Mouse (Mus musculus) urinary bladder, adult 2 months (tissue): ENCODE measurements around the gene Grid1. TPM values are rescaled to one million over a fixed set of nuclear protein-coding genes. Genes with fewer than 3 reads are reported as not detected.

ENCODE experiments used
- DNase-seq: peaks from one replicate; pipeline ENCODE4 v3.0.0; 2022; ENCODE audit warnings: low spot score
- polyA plus RNA-seq: library from polyadenylated mRNA; depleted of rRNA; stranded (reverse); fragments of >200 nt; gene quantifications from 2 replicates; pipeline ENCODE4 v1.2.3, GENCODE M21; 2012; rRNA removed

Grid1 gene
- polyA plus RNA-seq, 1 experiment: 0.07 TPM

DNA sequence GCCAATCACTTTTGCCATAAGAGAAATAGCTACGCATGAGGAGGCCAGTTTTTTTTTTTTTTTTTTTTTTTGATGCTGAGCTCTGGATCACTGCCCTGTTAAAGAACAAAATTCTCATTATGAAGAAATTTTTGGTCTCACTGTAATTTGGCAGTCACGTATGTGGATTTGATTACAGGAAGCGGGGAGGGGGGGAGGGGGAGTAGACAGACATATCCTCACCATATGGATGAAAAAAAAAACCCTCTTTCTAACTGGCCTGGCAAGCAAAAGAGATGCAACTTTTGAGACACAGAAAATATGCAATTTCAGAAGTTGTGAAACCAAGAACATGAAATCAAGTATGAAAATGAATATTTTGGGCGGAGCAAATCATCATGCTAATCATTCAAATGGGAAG is 573.7 kb downstream of the Grid1 start:
- no peak for DNase-seq

DNA sequence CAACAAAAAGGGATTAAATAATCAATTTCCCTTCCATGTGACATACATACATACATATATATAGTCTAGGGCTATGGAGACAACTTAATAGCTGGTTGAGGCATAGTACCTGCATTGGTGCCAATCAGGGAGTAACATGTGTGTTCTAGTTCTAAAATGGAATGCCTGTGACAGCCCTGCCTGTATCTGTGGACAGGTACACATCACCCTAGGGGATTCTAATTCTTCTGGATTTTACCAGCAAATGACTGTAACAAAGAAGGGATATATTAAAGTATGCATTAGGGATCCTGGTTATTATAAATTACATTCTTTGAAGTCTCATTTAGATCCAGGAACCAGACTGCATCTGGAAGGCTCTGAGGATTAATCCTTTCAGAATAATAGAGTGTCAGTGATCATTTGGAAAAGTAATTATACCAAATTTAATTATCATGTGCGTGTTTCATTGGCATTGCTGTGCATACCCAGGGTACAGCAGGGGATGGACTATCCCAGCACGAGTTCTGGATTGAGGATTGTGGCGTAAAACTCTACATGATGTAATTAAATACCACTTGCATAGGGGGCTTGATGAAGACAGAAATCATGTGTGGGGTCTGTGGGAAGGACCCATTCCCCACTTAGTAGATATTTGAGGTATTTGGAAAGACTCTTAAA is 584.5 kb downstream of the Grid1 start:
- DNase-seq: no peak

- no peak for DNase-seq
Observed at GRCm38 (mm10) chr14:35430259-35430658, 610.4 kb downstream of the Grid1 start.

DNA sequence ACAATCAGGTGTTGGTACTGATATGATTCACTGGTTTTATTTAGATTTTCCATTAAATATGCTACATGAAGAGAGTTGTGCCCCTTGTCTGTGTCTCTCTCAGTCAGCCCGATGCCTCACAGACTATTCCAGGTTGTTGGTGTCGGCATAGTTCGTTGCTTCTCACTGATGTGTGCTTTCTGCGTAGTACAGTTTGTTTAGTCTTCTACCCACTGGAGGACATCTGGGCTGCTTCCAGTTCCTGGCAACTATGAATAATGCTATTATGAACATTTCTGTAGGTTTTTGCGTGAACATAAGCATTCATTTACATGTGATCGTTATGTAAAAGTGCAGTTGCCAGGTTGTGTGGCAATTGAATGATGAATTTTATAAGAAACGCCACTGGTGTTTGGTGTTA is 633.8 kb downstream of the Grid1 start:
- DNase-seq: no peak

GRCm38 (mm10) chr14:35468254-35468653 is 648.3 kb downstream of the Grid1 start:
- DNase-seq: no peak

- DNase-seq: no peak
Observed at GRCm38 (mm10) chr14:35486017-35486416, 666.1 kb downstream of the Grid1 start.

- DNase-seq: no peak
Observed at GRCm38 (mm10) chr14:35502324-35502723, 682.4 kb downstream of the Grid1 start.

- no peak for DNase-seq
Observed at GRCm38 (mm10) chr14:35519402-35519801, 699.5 kb downstream of the Grid1 start.

DNA sequence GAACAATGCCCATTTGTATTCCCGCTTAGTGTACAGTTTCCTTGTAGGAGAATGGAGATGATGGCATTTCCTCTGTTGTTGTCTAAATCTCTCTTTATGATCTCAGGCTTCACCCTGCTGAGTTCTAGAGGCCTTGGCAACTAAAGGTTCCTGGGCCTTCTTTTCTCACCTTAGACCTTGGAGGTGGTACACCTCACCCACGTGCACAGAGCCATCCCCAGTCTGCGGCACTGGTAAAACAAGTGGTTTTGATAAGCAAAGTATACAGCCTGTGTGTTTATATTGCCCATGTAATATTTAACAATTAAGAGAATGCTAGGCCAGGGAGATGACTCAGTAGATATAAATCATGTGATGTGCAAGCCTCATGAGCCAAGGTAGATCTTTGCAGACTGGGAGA is 718.9 kb downstream of the Grid1 start:
- DNase-seq: no peak

- DNase-seq: no peak
Observed at GRCm38 (mm10) chr14:35541254-35541991, 721.5 kb downstream of the Grid1 start.

DNA sequence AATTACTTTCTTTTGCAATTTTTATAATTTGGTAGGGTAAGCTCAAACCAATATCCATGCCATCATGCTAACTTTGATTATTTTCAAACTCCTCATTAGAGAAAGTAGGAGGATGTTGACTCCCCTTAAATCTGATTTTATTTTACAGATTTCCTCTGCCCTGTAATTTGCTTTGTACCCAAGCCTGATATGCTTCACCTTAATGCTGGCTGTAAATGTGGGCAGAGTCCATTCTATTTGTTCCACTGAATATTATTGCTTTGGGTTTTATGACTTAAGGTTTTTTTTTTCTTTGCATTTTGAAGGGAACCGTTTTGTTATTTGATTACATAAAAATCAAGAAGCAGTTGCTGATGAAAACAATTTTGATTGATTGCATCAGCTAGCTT is 722.1 kb downstream of the Grid1 start:
- no peak for DNase-seq

- DNase-seq: no peak
Observed at GRCm38 (mm10) chr14:35554288-35554687, 734.4 kb downstream of the Grid1 start.

DNA sequence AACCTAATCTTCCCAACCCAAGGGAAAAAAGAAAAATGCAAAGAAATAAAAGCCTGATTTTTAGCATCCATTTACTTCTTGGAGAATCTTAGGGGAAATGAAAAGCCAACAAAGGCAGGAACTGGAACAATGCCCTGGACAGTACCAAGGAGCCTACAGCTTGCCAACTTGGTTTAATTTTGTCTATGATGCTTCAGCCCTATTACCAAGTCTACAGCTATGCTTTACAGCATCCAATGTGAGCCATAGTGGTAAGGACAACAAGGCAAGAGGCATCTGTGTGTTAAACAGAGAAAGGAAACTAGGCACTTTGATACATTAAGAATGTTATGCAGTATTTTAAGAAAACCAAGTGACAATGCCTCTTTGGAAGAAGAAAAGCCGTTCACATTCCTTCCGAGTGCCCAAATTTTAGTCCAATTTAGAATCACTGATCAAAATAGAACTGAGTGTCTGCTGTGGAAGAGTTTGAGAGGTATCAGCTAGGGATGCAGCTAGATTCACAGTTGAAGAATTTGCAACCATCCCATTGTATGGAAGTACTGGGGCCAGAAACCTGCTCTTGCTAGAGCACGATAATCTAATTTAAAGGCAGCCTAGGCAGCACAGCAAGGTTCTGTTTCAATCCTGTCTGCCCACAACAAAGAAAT is 741.5 kb downstream of the Grid1 start:
- DNase-seq: no peak

DNA sequence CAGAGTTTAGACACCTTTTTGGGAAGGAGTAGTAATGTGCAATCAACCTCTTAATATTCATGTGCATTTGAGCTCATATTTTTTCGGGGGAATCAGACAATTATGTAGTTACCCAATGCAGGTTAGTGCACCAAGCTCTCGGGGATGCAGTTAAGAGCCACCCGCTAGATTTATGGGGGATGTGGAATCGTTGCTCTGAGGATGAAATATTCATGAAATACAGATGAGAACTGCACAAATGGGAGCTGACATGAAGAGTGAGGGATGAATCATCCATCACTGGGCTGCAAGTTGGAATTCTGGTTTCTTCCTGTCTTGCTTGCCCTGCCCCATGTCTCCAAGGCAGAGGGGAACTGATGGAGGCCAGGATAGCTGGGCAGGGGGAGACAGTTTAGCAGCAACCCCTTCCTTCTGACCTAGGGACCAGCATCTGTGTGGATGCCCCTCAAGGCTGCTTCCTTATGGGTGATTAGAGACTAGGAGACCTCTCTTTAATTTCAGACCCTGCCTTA is 753.1 kb downstream of the Grid1 start:
- DNase-seq: no peak

DNA sequence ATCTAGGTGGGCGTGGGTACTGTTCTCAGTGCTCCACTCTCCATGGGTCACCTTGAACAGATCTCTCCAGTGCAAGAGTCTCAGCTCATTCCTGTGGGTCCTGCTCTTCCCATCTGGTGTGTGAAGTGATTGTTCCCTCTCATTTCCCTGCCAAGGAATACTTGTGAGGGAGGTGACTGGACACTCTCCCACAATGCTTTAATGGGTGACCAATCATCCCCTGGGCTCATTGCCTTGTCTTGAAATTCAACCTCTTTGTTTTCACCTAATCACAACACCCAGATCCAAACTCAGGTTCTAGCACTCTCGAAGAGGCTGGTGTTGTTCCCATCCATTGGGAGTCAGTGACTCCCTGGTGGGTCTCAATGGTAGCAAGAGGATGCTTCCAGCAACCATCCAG is 754.6 kb downstream of the Grid1 start:
- no peak for DNase-seq

DNA sequence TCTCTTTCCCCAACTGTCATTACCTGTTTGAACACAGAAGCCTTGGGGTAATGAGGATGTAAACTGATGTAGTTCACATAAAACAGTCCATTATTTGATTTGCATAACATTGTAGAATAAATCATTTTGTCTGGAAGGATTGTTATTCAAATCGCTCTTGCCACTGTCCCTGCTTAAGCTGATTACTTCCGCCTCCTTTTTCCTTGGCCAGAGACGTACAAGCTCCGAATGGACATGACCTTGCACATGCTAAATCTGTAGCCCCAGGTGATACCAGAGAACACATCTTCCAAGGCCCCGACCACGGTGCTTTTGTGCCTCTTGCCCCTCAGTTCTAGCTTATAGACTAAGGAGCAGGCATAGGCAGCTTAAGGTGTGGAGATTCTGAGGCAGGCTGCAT is 755.4 kb downstream of the Grid1 start:
- DNase-seq: no peak

DNA sequence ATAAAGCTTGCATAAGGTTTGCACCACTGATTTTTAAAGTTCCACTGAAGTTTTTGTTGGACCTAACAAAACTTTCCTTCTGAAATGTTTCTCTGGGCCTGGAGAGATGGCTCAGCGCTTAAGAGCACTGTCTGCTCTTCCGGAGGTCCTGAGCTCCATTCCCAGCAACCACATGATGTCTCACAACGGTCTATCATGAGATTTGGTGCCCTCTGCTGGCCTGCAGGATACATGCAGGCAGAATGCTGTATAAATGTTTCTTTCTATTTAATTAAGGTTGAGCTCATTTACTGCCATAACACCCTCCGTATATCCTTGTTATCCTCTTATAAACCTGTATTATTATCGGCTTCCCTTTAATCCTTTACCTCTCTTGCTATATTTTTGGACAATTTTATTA is 805.8 kb downstream of the Grid1 start:
- DNase-seq: no peak

Other genes with a start within 250 kb of the Grid1 start
- 43.3 and 50.5 TPM in 2 replicates for gene Ldb3, start 231.4 kb upstream of the Grid1 start, polyA plus RNA-seq
- not detected in 2 replicates for gene Opn4, start 220.0 kb upstream of the Grid1 start, polyA plus RNA-seq
- 27.8 and 28.7 TPM in 2 replicates for gene Wapl, start 146.2 kb upstream of the Grid1 start, polyA plus RNA-seq